Mouse (Mus musculus) megakaryocyte, embryonic 14.5 days (primary cell): ENCODE data around the gene Prune1. TPM values are rescaled to one million over a fixed set of nuclear protein-coding genes. Genes with fewer than 3 reads are reported as not detected.

Source experiments
- H3K27me3 ChIP-seq: replicated peaks from 2 replicates; pipeline ENCODE3; 2012; ENCODE audit warnings: inconsistent platforms
- H3K36me3 ChIP-seq: replicated peaks from 2 replicates; pipeline ENCODE3; 2012; ENCODE audit warnings: low read length, inconsistent platforms, mixed read lengths
- H3K4me1 ChIP-seq: 2 replicates; pipeline ENCODE4 v1.6.1; 2012; ENCODE audit warnings: inconsistent platforms
- H3K4me3 ChIP-seq: replicated peaks from 2 replicates; pipeline ENCODE3; 2012; ENCODE audit warnings: moderate library complexity, mild to moderate bottlenecking, inconsistent platforms
- H3K9me3 ChIP-seq: 2 replicates; pipeline ENCODE4 v1.6.1; 2012; ENCODE audit warnings: inconsistent platforms
- FLI1 ChIP-seq: IDR thresholded peaks from 2 replicates; pipeline ENCODE4 v1.6.1; 2012; ENCODE audit warnings: low read length, inconsistent platforms, mixed read lengths
- GATA1 ChIP-seq: IDR thresholded peaks from 3 replicates; pipeline ENCODE4 v1.6.1; 2012; ENCODE audit warnings: mixed read lengths, low read length, inconsistent platforms, borderline replicate concordance
- polyA plus RNA-seq: library from polyadenylated mRNA; stranded (reverse); fragments of >175 nt; gene quantifications from 2 replicates; pipeline ENCODE4 v1.2.3, GENCODE M21; 2012; ENCODE audit warnings: low replicate concordance; ENCODE audit not compliant: insufficient read depth

Gene Prune1
- polyA plus RNA-seq, result 5.2 and 6.0 TPM in 2 replicates

- Histone ChIP-seq H3K4me1 (peaks cover 60% of the 10 kb centered on the region), H3K9me3 (no peaks in the 10 kb centered on the region), H3K4me3 (peak within 1 kb of the TSS; percentile 99), H3K36me3 (peaks cover 52% of the 10 kb centered on the region), H3K27me3 (no peaks in the 10 kb centered on the region)
- TF ChIP-seq FLI1, result no peak
- TF ChIP-seq GATA1, result no peak
Measured at GRCm38 (mm10) chr3:95281216-95282126, at the start of gene Prune1, which contains the start of gene Mindy1. TSS of gene Prune1 (minus strand) at chr3:95282076. TSS of gene Mindy1 (plus strand) at chr3:95281345.

GRCm38 (mm10) chr3:95331528-95331927 is 49.7 kb upstream of the Prune1 start:
- Histone ChIP-seq H3K4me3 (no peak overlapping the region), H3K9me3 (no peaks in the 10 kb centered on the region), H3K4me1 (peaks cover 5% of the 10 kb centered on the region; the same call in 1 of the 2 replicates), H3K36me3 (peaks cover 97% of the 10 kb centered on the region), H3K27me3 (no peaks in the 10 kb centered on the region)
- TF ChIP-seq FLI1, result no peak
- no peak for TF ChIP-seq GATA1

GRCm38 (mm10) chr3:95328803-95329404 is 47.0 kb upstream of the Prune1 start:
- TF ChIP-seq GATA1 (no peak), FLI1 (no peak)
- Histone ChIP-seq H3K4me1 (peaks cover 15% of the 10 kb centered on the region), H3K27me3 (no peaks in the 10 kb centered on the region), H3K36me3 (peaks cover 98% of the 10 kb centered on the region), H3K4me3 (no peak overlapping the region), H3K9me3 (no peaks in the 10 kb centered on the region)

GRCm38 (mm10) chr3:95324454-95325144 is 42.7 kb upstream of the Prune1 start:
- Histone ChIP-seq H3K4me1 (peaks cover 44% of the 10 kb centered on the region), H3K4me3 (no peak overlapping the region), H3K27me3 (no peaks in the 10 kb centered on the region), H3K9me3 (no peaks in the 10 kb centered on the region), H3K36me3 (peaks cover 100% of the 10 kb centered on the region)
- TF ChIP-seq GATA1 (no peak), FLI1 (no peak)

GRCm38 (mm10) chr3:95323429-95323828 is 41.6 kb upstream of the Prune1 start:
- Histone ChIP-seq H3K4me3 (no peak overlapping the region), H3K4me1 (peaks cover 56% of the 10 kb centered on the region), H3K9me3 (no peaks in the 10 kb centered on the region), H3K27me3 (no peaks in the 10 kb centered on the region), H3K36me3 (peaks cover 99% of the 10 kb centered on the region)
- TF ChIP-seq GATA1 (no peak; the same call in 2 of the 3 replicates), FLI1 (no peak)

- Histone ChIP-seq H3K36me3 (peaks cover 78% of the 10 kb centered on the region), H3K27me3 (no peaks in the 10 kb centered on the region)
- no peak for TF ChIP-seq GATA1
- no peak for TF ChIP-seq FLI1
Measured at GRCm38 (mm10) chr3:95319701-95320625, 38.1 kb upstream of the Prune1 start.

GRCm38 (mm10) chr3:95319110-95319509 is 37.2 kb upstream of the Prune1 start:
- Histone ChIP-seq H3K4me3 (peak overlapping the region; percentile 72), H3K36me3 (peaks cover 70% of the 10 kb centered on the region), H3K9me3 (no peaks in the 10 kb centered on the region), H3K4me1 (peaks cover 71% of the 10 kb centered on the region), H3K27me3 (no peaks in the 10 kb centered on the region)
- TF ChIP-seq FLI1 (no peak), GATA1 (no peak)

More at GRCm38 (mm10) chr3:95319701-95320625, 38.1 kb upstream of the Prune1 start:
- H3K9me3 ChIP-seq, result no peaks in the 10 kb centered on the region
- H3K4me3 ChIP-seq, result no peak overlapping the region
- H3K4me1 ChIP-seq, result peaks cover 72% of the 10 kb centered on the region

GRCm38 (mm10) chr3:95318548-95318947 is 36.7 kb upstream of the Prune1 start:
- H3K27me3 ChIP-seq, result no peaks in the 10 kb centered on the region
- TF ChIP-seq FLI1, result no peak
- TF ChIP-seq GATA1, result no peak
- H3K36me3 ChIP-seq, result peaks cover 64% of the 10 kb centered on the region
- peak overlapping the region; percentile 48 for H3K4me3 ChIP-seq
- peaks cover 71% of the 10 kb centered on the region for H3K4me1 ChIP-seq
- no peaks in the 10 kb centered on the region for H3K9me3 ChIP-seq
